Mouse (Mus musculus): ENCODE results near the gene Gm4216.
"Not testable (repeated sequence)": the region's sequence is repeated elsewhere in the genome, so short reads cannot be mapped to it uniquely, and the experiment has no call there.

Gene Gm4216

DNA sequence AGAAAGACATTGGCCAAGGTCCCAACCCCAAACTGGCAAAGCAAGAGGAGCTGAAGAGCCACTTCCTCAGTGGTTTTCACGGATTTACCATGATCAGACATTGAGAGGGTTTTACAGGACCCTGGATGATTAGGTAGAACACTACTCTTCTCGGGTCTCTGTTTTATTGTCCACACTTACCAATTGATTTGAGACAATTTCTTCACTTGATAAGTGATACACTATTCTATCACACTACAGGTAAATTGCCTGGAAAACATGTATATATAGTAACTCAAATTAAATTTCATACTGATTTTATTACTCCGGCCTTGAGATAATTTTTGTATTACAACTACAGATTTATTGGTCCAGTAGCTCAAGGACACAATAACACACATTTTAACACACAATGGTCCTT is at the start of gene Gm4216:
TSS of gene Gm4216 (minus strand) at position 101 of the 400 bp plus-strand sequence.
- DNase-seq (ENCODE audit: low spot score), result not testable (repeated sequence)

DNA sequence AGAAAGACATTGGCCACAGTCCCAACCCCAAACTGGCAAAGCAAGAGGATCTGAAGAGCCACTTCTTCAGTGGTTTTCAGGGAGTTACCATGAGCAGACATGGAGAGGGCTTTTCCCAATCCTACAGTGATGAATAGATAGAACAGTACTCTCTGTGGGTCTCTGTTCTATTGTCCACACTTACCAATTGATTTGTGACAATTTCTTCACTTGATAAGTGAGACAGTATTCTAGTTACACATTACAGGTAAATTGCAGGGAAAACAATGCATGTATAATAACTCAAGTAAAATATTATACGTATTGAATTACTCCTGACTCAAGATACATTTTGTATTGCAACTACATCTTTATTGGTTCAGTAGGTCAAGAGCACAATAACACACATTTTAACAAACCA is 47.6 kb upstream of the Gm4216 start, which contains the start of gene Gm8720:
TSS of gene Gm8720 (minus strand) at position 101 of the 400 bp plus-strand sequence.
- not testable (repeated sequence) for DNase-seq (ENCODE audit: low spot score)

DNA sequence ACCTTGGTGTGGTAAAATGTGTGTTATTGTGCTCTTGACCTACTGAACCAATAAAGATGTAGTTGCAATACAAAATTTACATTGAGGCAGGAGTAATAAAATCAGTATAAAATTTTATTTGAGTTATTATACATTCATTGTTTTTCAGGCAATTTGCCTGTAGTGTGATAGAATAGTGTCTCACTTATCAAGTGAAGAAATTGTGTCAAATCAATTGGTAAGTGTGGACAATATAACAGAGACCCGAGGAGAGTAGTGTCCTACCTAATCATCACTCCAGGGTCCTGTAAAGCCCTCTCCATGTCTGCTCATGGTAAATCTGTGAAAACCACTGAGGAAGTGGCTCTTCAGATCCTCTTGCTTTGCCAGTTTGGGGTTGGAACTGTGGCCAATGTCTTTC is 35.5 kb upstream of the Gm4216 start, which contains the start of gene Vmn1r163:
TSS of gene Vmn1r163 (plus strand) at position 301 of the 400 bp plus-strand sequence.
- not testable (repeated sequence) for DNase-seq (ENCODE audit: low spot score)

DNA sequence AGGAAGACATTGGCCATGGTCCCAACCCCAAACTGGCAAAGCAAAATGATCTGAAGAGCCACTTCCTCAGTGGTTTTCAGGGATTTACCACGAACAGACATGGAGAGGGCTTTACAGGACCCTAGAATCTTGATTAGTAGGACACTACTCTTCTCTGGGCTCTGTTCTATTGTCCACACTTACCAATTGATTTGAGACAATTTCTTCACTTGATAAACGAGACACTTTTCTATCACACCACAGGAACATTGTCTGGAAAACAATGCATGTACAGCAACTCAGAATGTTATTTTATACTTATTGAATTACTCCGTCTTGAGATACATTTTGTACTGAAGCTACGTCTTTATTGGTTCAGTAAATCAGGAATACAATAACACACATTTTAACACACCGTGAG is 35.1 kb downstream of the Gm4216 start, which contains the start of gene Gm4214:
TSS of gene Gm4214 (minus strand) at position 101 of the 400 bp plus-strand sequence.
- not testable (repeated sequence) for DNase-seq (ENCODE audit: low spot score)

Data from lung, postnatal 25 days (tissue).